Mouse (Mus musculus): ENCODE data around the gene Babam1. TPM values are rescaled to one million over a fixed set of nuclear protein-coding genes. Genes with fewer than 3 reads are reported as not detected.

The Babam1 gene
- polyA plus RNA-seq, 2 experiments: 50.6 to 53.6 TPM

GRCm38 (mm10) chr8:71367529-71368176 is 29.0 kb upstream of the Babam1 start:
- 30% methylated on average over 17 of the region's 17 CpGs for WGBS (ENCODE audit: insufficient replicate concordance)
- Histone ChIP-seq H3K36me3 (replicated peaks; ENCODE audit: control insufficient read depth, insufficient read depth, low read depth) (peaks cover 2% of the 10 kb centered on the region), H3K4me1 (replicated peaks; ENCODE audit: control insufficient read depth in 2 of 2, insufficient read depth in 2 of 2, low read length in 1 of 2) (peaks cover 22 to 23% of the 10 kb centered on the region in 2 experiments), H3K27ac (peak overlapping the region; percentile 88), H3K9ac (replicated peaks) (peak overlapping the region; percentile 87), H3K4me2 (ENCODE audit: low read depth) (peak overlapping the region; percentile 96), H3K27me3 (ENCODE audit: control insufficient read depth, insufficient read depth, low read length) (no peaks in the 10 kb centered on the region), H3K4me3 (ENCODE audit: insufficient read depth in 1 of 2, low read depth in 2 of 2, low read length in 2 of 2) (peak overlapping the region; percentile 84 to 92), H3K9me3 (ENCODE audit: control insufficient read depth, low read length) (no peaks in the 10 kb centered on the region)
- TF ChIP-seq CTCF (IDR thresholded peaks at IDR 0.05; ENCODE audit: low read depth): no peak
- no peak for TF ChIP-seq EP300 (IDR thresholded peaks at IDR 0.05; ENCODE audit: low read depth)
- DNase-seq (ENCODE audit: low read depth in 3 of 3, low spot score in 3 of 3): no peak
- no peak for ATAC-seq (ENCODE audit: insufficient read depth)

- TF ChIP-seq EP300 (IDR thresholded peaks at IDR 0.05; ENCODE audit: low read depth): no peak
- TF ChIP-seq CTCF (IDR thresholded peaks at IDR 0.05; ENCODE audit: low read depth): no peak
- Histone ChIP-seq H3K27me3 (ENCODE audit: control insufficient read depth, insufficient read depth, low read length) (no peaks in the 10 kb centered on the region), H3K9ac (replicated peaks) (no peak overlapping the region), H3K27ac (no peak overlapping the region; the same call in 1 of the 2 replicates), H3K4me3 (ENCODE audit: insufficient read depth in 1 of 2, low read depth in 2 of 2, low read length in 2 of 2) (peak overlapping the region in 1 of 2 experiments; percentile 84; a peak in 1 of 4 replicates), H3K4me1 (replicated peaks; ENCODE audit: control insufficient read depth in 2 of 2, insufficient read depth in 2 of 2, low read length in 1 of 2) (peaks cover 22 to 23% of the 10 kb centered on the region in 2 experiments), H3K9me3 (ENCODE audit: control insufficient read depth, low read length) (no peaks in the 10 kb centered on the region), H3K36me3 (replicated peaks; ENCODE audit: control insufficient read depth, insufficient read depth, low read depth) (peaks cover 2% of the 10 kb centered on the region), H3K4me2 (ENCODE audit: low read depth) (peak overlapping the region; percentile 96)
- ATAC-seq (ENCODE audit: insufficient read depth) (no peak), DNase-seq (ENCODE audit: low read depth in 3 of 3, low spot score in 3 of 3) (no peak)
These were observed 28.3 kb upstream of the Babam1 start for GRCm38 (mm10) chr8:71368366-71368765.

- WGBS (ENCODE audit: insufficient replicate concordance): 82% methylated on average over 10 of the region's 10 CpGs
- H3K4me1 ChIP-seq (replicated peaks; ENCODE audit: control insufficient read depth in 2 of 2, insufficient read depth in 2 of 2, low read length in 1 of 2): peaks cover 22 to 23% of the 10 kb centered on the region in 2 experiments
- H3K4me2 ChIP-seq (ENCODE audit: low read depth): 0 out of 2 replicates have a peak overlapping the region, but pooled peaks have one; percentile 1
- H3K36me3 ChIP-seq (replicated peaks; ENCODE audit: control insufficient read depth, insufficient read depth, low read depth): peaks cover 2% of the 10 kb centered on the region
- DNase-seq (ENCODE audit: low read depth in 3 of 3, low spot score in 3 of 3): no peak
- H3K9ac ChIP-seq (replicated peaks): no peak overlapping the region
- no peak for ATAC-seq (ENCODE audit: insufficient read depth)
- H3K9me3 ChIP-seq (ENCODE audit: control insufficient read depth, low read length): no peaks in the 10 kb centered on the region
- TF ChIP-seq CTCF (IDR thresholded peaks at IDR 0.05; ENCODE audit: low read depth): no peak
- TF ChIP-seq EP300 (IDR thresholded peaks at IDR 0.05; ENCODE audit: low read depth): no peak
- no peak overlapping the region for H3K27ac ChIP-seq
- H3K27me3 ChIP-seq (ENCODE audit: control insufficient read depth, insufficient read depth, low read length): no peaks in the 10 kb centered on the region
- no peak overlapping the region for H3K4me3 ChIP-seq (ENCODE audit: insufficient read depth in 1 of 2, low read depth in 2 of 2, low read length in 2 of 2)
These were observed 27.5 kb upstream of the Babam1 start for GRCm38 (mm10) chr8:71369040-71369718.

- peak overlapping the region; percentile 73 for H3K9ac ChIP-seq (replicated peaks)
- no peaks in the 10 kb centered on the region for H3K9me3 ChIP-seq (ENCODE audit: control insufficient read depth, low read length)
- H3K4me3 ChIP-seq (ENCODE audit: insufficient read depth in 1 of 2, low read depth in 2 of 2, low read length in 2 of 2): peak overlapping the region; percentile 68 to 82
- no peak for DNase-seq (ENCODE audit: low read depth in 3 of 3, low spot score in 3 of 3)
- ATAC-seq (ENCODE audit: insufficient read depth): no peak
- peak overlapping the region; percentile 76 for H3K4me2 ChIP-seq (ENCODE audit: low read depth)
- peaks cover 2% of the 10 kb centered on the region for H3K36me3 ChIP-seq (replicated peaks; ENCODE audit: control insufficient read depth, insufficient read depth, low read depth)
- H3K27ac ChIP-seq: peak overlapping the region; percentile 79
- no peaks in the 10 kb centered on the region; the same call in 1 of the 2 replicates for H3K27me3 ChIP-seq (ENCODE audit: control insufficient read depth, insufficient read depth, low read length)
- H3K4me1 ChIP-seq (replicated peaks; ENCODE audit: control insufficient read depth in 2 of 2, insufficient read depth in 2 of 2, low read length in 1 of 2): peaks cover 24 to 28% of the 10 kb centered on the region in 2 experiments
- 8% methylated on average over 5 of the region's 5 CpGs for WGBS (ENCODE audit: insufficient replicate concordance)
- TF ChIP-seq EP300 (IDR thresholded peaks at IDR 0.05; ENCODE audit: low read depth) (no peak), CTCF (IDR thresholded peaks at IDR 0.05; ENCODE audit: low read depth) (no peak)
These were observed 25.9 kb upstream of the Babam1 start for GRCm38 (mm10) chr8:71370711-71371235.
